Mouse (Mus musculus): ENCODE data around the gene Fam210b. TPM values are rescaled to one million over a fixed set of nuclear protein-coding genes. Genes with fewer than 3 reads are reported as not detected.

Fam210b gene
- polyA plus RNA-seq, 1 experiment from 2014 or later = 128 TPM

DNA sequence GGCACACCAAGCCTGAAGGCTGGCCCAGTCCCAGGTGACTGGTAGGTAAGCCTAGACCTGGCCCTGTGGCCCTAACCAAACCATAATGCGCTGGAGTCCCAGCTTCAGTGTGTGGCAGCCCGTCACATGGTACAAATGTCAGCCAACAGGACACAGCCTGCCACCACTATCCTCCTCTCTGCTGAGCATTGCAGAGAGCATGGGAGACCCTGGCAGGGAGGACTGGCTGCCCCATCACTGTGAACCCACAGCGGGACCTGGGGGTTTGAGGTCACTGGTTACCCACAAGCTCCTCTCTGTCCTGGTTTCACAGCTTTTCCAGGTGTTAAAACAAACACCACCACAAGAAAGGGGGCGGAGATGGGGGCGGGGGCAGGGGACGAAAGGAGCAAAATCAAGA, 45.0 kb downstream of the Fam210b start:
- WGBS (ENCODE audit: insufficient replicate concordance) = 34% methylated on average over 6 of the region's 6 CpGs
- Histone ChIP-seq H3K4me1 (peaks cover 18% of the 10 kb centered on the region), H3K4me2 (no peak overlapping the region), H3K9me3 (replicated peaks) (no peaks in the 10 kb centered on the region), H3K36me3 (no peaks in the 10 kb centered on the region), H3K4me3 (no peak overlapping the region), H3K27ac (no peak overlapping the region), H3K27me3 (replicated peaks) (no peaks in the 10 kb centered on the region; the same call in 1 of the 2 replicates), H3K9ac (no peak overlapping the region)
- ATAC-seq = no peak

DNA sequence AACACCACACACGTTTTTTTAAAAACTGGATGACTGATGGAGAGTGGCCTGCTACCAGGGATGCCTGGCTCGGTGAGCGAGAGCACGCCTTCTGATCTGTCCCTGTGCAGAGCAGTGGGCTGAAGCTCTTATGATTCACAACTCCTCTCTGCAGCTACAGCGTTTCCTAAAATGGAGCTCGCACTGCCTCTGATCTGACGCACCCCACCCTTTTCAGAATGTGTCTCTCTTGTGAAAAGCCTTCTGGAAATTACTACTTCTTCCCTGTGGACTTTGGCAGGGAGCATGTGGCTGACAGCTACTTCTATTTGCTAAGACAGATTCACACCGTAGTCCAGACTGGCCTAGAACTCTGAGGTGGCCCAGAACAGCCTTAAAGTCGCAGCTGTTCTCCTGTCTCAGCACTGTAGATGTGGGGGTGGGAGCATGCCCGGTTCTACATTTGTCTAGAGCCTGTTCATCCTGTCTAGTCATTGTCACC, 46.7 kb downstream of the Fam210b start:
- Histone ChIP-seq H3K9ac (no peak overlapping the region), H3K27me3 (replicated peaks) (no peaks in the 10 kb centered on the region; the same call in 1 of the 2 replicates), H3K9me3 (replicated peaks) (no peaks in the 10 kb centered on the region), H3K4me2 (no peak overlapping the region), H3K4me3 (no peak overlapping the region), H3K27ac (no peak overlapping the region), H3K4me1 (peaks cover 23% of the 10 kb centered on the region), H3K36me3 (no peaks in the 10 kb centered on the region)
- 60% methylated on average over 10 of the region's 10 CpGs for WGBS (ENCODE audit: insufficient replicate concordance)
- no peak for ATAC-seq

DNA sequence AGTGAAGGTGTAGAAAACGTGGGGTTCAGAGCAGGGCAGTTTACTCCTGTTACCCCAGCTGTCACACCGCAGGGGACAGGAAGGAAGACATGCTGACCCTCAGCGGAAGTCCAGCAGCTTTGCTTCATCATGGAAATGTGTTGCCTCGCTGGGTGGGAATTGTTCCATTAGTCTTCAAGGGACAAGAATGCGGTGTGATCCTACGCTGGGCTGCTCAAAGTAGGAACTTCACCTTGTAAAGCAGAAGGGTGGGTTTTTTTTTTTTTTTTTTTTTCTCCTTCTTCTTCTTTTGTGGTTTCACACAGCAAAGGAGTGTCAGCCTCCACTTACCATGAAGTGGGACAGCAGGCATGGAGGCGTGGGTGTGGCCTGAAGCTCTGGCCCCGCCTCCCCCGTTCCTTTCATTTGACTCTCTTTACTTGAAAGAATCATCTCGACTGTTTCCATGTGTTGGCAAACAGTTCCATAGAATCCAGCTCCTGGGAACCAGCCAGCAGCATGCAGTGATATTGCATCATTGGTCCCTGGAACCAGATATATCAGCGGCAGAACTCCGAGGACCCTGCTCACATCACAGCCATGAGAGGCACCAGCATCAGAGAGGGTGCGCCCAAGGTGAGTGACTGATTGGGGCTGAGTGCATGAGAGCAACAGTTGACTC, 48.2 kb downstream of the Fam210b start, which contains the start of gene Cass4:
Gene Cass4 (plus strand): TSS at position 404 of the 661 bp plus-strand sequence.
- H3K4me1 ChIP-seq = peaks cover 29% of the 10 kb centered on the region
- H3K27ac ChIP-seq = no peak within 1 kb of the TSS
- no peaks in the 10 kb centered on the region for H3K9me3 ChIP-seq (replicated peaks)
- H3K27me3 ChIP-seq (replicated peaks) = no peaks in the 10 kb centered on the region; the same call in 1 of the 2 replicates
- ATAC-seq = peak; percentile 63
- H3K9ac ChIP-seq = peak within 1 kb of the TSS; percentile 48; the same call in 1 of the 2 replicates
- peak within 1 kb of the TSS; percentile 68 for H3K4me2 ChIP-seq
- no peaks in the 10 kb centered on the region for H3K36me3 ChIP-seq
- H3K4me3 ChIP-seq = peak within 1 kb of the TSS; percentile 52
- 8% methylated on average over 13 of the region's 13 CpGs for whole genome bisulfite sequencing (ENCODE audit: insufficient replicate concordance)

DNA sequence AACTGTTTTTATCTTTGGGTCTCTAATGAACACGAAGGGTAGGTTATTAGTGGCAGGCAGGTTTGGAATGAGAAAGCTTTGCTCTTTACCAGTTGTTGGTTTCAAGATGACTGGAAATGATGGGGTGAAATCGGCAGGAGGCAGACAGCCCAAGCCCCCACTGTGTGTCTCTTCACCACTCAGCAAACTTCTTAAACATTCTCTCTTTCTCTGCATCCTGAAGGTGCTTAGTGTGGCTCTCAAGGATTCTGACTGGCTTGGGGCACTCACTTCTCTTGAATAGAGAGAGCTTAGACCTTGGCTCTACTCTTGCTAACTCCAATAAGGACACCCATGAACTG, 48.7 kb downstream of the Fam210b start:
- no peak for ATAC-seq
- Histone ChIP-seq H3K4me3 (peak overlapping the region; percentile 52), H3K36me3 (no peaks in the 10 kb centered on the region)

DNA sequence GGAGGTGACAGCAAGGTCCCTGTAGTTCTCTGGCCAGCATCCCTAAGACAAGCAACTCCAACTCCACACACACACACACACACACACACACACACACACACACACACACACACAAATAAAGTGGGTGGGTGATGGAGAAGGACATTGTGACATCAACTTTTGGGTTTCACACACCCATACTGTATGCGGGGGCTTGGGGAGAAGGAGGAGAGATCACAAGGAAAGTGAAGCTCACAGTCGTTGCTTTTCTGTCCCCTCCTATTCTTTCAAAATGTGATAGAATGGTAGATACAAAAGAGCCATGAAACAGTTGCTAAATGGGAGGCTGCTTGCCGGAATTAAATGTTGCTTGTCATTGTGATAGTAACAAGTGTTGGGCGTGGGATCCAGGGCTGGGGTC, 49.3 kb downstream of the Fam210b start:
- H3K9ac ChIP-seq = no peak overlapping the region

More for the DNA sequence above, 48.7 kb downstream of the Fam210b start:
- 37% methylated on average over 2 of the region's 2 CpGs for WGBS (ENCODE audit: insufficient replicate concordance)
- no peak overlapping the region for H3K27ac ChIP-seq
- H3K9ac ChIP-seq = no peak overlapping the region
- no peaks in the 10 kb centered on the region; the same call in 1 of the 2 replicates for H3K27me3 ChIP-seq (replicated peaks)
- no peaks in the 10 kb centered on the region for H3K9me3 ChIP-seq (replicated peaks)
- peak overlapping the region; percentile 68 for H3K4me2 ChIP-seq
- peaks cover 34% of the 10 kb centered on the region for H3K4me1 ChIP-seq

DNA sequence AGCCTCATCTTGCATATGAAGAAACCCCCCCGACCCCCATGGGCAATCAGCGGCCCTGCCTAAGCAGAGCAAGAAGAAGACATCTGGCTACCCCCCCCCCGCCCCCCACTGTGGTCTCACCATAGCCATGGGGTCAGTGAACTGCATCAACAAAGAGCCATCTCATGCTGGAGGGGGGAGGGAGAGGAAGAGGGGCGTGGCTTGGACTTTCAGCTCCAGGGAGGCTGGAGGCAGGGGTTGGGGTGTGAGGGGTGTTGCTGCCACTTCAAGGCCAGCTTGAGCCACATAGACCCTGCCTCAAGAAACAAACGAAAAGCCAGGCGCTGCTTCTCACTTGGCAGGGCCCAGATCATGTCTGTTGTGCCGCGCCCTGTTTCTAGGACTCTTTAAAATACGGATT, 50.6 kb downstream of the Fam210b start:
- WGBS (ENCODE audit: insufficient replicate concordance) = 56% methylated on average over 9 of the region's 9 CpGs
- Histone ChIP-seq H3K9ac (no peak overlapping the region), H3K27me3 (replicated peaks) (no peaks in the 10 kb centered on the region; the same call in 1 of the 2 replicates), H3K27ac (no peak overlapping the region), H3K9me3 (replicated peaks) (no peaks in the 10 kb centered on the region), H3K4me1 (peaks cover 46% of the 10 kb centered on the region), H3K36me3 (no peaks in the 10 kb centered on the region), H3K4me3 (no peak overlapping the region), H3K4me2 (no peak overlapping the region)
- ATAC-seq = no peak

More for the DNA sequence above, 49.3 kb downstream of the Fam210b start:
- 54% methylated on average over 4 of the region's 4 CpGs for WGBS (ENCODE audit: insufficient replicate concordance)
- Histone ChIP-seq H3K27ac (no peak overlapping the region), H3K4me1 (peaks cover 38% of the 10 kb centered on the region), H3K9me3 (replicated peaks) (no peaks in the 10 kb centered on the region), H3K4me3 (no peak overlapping the region), H3K36me3 (no peaks in the 10 kb centered on the region), H3K27me3 (replicated peaks) (no peaks in the 10 kb centered on the region; the same call in 1 of the 2 replicates), H3K4me2 (no peak overlapping the region)
- no peak for ATAC-seq

DNA sequence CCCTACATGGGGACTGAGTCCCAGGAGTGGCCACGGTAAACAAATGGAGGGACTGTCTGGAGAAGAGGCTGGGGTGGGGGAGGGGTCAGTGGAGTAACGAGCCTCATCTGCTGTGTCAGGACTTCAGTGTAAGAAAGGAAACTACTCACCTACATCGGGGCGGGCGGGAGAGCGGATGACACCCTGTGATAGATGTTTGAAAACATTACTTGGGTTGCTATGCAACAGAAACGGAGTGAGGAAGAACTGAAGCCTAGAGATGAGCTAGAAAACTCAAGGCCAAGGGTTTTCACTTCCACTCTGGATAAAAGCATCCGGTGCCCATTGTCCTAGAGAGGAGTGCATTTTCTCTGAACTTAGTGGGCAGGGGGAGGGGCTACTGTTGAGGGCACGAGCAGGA, 54.5 kb downstream of the Fam210b start:
- H3K9ac ChIP-seq = no peak overlapping the region
- ATAC-seq = peak; percentile 38; the same call in 1 of the 2 replicates
- peaks cover 37% of the 10 kb centered on the region for H3K4me1 ChIP-seq
- 31% methylated on average over 9 of the region's 9 CpGs for WGBS (ENCODE audit: insufficient replicate concordance)
- no peaks in the 10 kb centered on the region for H3K9me3 ChIP-seq (replicated peaks)
- no peaks in the 10 kb centered on the region for H3K27me3 ChIP-seq (replicated peaks)
- H3K4me3 ChIP-seq = no peak overlapping the region
- peak overlapping the region; percentile 48; the same call in 1 of the 2 replicates for H3K27ac ChIP-seq
- no peak overlapping the region for H3K4me2 ChIP-seq
- H3K36me3 ChIP-seq = no peaks in the 10 kb centered on the region

DNA sequence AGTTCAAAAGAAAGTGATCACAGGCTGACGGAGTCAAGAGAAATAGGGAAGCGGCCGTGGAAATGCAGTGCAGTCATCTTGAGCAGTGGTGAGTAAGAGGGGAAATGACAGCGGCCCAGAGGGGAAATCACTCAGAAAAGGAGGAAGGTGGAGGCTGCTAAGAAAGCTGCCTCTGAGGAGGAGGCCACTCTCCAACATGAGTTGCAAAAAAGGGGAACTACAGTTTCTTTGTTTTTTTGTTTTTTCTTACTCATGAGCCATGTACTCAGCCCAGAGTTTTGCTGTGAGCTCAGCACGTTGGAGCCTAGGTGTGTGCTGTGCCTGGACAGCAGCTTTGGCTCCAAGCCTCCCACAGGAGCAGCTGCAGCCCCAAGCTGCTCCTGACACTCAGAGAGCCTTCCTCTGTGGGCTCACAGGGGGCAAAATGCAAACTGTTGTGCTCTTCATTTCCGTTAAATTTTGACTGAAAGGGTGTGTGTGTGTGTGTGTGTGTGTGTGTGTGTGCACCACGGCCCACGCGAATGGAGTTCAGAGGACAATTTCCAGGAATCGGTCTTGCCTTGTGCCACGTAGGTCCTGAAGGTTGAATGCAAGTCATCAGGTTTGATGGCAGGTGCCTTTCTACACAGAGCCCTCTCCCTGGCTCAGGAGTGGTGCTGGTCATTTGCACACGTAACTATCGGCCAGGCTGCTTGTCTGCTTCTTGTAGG, 55.9 kb downstream of the Fam210b start:
- Histone ChIP-seq H3K27ac (peak overlapping the region; percentile 68), H3K9ac (no peak overlapping the region), H3K4me2 (peak overlapping the region; percentile 18; the same call in 1 of the 2 replicates), H3K4me1 (peaks cover 33% of the 10 kb centered on the region), H3K36me3 (no peaks in the 10 kb centered on the region), H3K9me3 (replicated peaks) (no peaks in the 10 kb centered on the region), H3K27me3 (replicated peaks) (no peaks in the 10 kb centered on the region), H3K4me3 (no peak overlapping the region)
- 34% methylated on average over 13 of the region's 13 CpGs for WGBS (ENCODE audit: insufficient replicate concordance)
- peak; percentile 38; the same call in 1 of the 2 replicates for ATAC-seq

DNA sequence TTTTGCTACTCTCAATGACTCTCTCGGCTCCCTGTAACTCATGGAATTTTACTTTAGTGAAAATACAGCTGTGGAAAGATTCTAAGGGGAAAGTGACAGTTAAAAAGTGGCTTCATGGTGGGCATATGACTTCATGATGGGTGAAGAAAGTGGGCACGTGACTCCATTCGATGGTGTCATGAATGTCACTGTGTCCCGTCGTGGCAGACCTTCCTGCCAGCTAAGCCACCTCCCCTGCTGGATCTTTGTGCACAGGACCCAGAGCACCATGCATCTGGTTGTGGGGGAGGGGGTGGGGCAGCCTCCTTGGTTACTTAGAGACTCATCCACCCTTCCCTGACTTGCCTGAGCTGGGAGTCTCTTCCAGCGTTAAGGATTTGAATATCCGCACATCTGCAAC, 58.9 kb downstream of the Fam210b start:
- Histone ChIP-seq H3K4me3 (no peak overlapping the region), H3K36me3 (no peaks in the 10 kb centered on the region), H3K27ac (no peak overlapping the region), H3K9ac (no peak overlapping the region), H3K4me2 (no peak overlapping the region), H3K27me3 (replicated peaks) (no peaks in the 10 kb centered on the region), H3K4me1 (peaks cover 19% of the 10 kb centered on the region), H3K9me3 (replicated peaks) (no peaks in the 10 kb centered on the region)
- ATAC-seq = no peak
- WGBS (ENCODE audit: insufficient replicate concordance) = 59% methylated on average over 7 of the region's 7 CpGs

DNA sequence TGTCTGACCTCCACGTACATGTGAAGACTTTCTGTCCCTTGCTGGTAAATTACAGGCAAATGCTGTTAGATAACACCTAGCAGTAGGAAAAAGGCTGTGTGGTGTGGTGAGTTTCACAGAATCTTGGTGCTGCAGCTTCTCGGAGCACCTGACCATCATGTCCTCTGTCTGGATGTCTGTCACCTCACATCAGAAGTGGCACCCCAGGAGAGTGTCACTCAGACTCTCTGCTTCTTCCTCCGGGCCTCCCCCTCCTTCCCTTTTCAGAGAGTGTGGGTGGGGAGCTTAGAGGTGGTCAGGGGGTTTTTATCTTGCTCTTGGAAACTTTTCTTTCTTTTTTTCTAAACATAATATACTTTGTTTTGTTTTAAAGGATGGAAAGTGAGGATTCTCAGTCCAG, 59.6 kb downstream of the Fam210b start:
- no peaks in the 10 kb centered on the region for H3K9me3 ChIP-seq (replicated peaks)
- no peak for ATAC-seq
- 32% methylated on average over 3 of the region's 3 CpGs for WGBS (ENCODE audit: insufficient replicate concordance)

More for the DNA sequence above, 59.6 kb downstream of the Fam210b start:
- H3K4me3 ChIP-seq = no peak overlapping the region
- H3K4me1 ChIP-seq = peaks cover 14% of the 10 kb centered on the region
- H3K4me2 ChIP-seq = no peak overlapping the region
- H3K36me3 ChIP-seq = no peaks in the 10 kb centered on the region
- no peak overlapping the region for H3K9ac ChIP-seq
- H3K27me3 ChIP-seq (replicated peaks) = no peaks in the 10 kb centered on the region
- H3K27ac ChIP-seq = no peak overlapping the region
